Mouse (Mus musculus) cortical plate, adult 2 months (tissue): ENCODE measurements at regions not wholly inside any gene's neighbourhood (a gene's known extent, or its start where the extent isn't known, plus 50 kb on each side); places are given as distances from the start of the nearest gene placed in this dataset.

Source experiments
- CTCF ChIP-seq: fragments of 200-500 bp; IDR thresholded peaks from 2 replicates; pipeline ENCODE4 v1.5.1; 2011; ENCODE audit warnings: mild to moderate bottlenecking, control low read depth, low read length; ENCODE audit not compliant: insufficient read depth; ENCODE audit errors: extremely low read depth
- POLR2A ChIP-seq: fragments of 200-500 bp; IDR thresholded peaks from 2 replicates; pipeline ENCODE4 v1.6.1; 2011; ENCODE audit warnings: mild to moderate bottlenecking, low read length, control low read depth; ENCODE audit not compliant: insufficient read depth; ENCODE audit errors: extremely low read depth

DNA sequence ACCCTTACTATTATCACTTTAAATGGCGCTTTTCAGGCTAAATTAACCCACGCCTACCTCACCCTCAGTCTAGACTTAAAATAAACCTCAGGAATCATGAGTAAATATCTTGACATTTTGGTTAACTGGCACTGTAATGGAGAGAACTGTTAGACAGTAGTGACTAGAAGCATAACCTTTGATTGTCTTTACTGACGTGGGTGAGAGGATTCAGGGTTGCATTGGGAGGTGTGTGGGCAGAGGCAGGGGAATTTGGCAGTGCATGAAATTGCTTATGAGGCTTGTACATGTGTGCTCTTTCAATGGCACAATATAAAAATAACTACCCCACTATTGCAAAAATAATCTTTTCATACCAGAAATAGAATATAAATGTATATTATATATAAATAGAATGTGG, 105.6 kb upstream of the Zc3h12c start:
- TF ChIP-seq CTCF, result no peak
- TF ChIP-seq POLR2A, result no peak
